Mouse (Mus musculus): ENCODE results near the gene Nek7. TPM values are rescaled to one million over a fixed set of nuclear protein-coding genes. Genes with fewer than 3 reads are reported as not detected.

Gene Nek7
- polyA plus RNA-seq, 1 experiment, result 36.2 TPM

DNA sequence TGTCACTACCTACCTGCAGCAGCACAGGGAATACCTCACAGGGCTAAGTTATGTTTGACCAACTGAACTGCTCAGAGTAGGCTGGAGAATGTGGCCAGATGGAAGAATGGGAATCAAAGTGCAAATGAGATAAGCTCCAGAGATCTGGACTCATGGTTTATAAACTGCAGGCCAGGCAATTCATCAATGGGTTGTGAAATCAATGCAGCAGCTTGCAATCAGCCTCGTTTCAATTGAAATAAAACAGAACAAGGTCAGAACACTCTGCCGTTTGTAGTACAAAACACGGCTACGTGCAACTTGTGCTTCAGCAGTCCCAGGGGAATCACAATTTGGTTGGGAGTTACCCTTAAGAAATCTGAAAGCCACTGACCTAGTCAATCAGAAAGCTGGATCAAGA lies 109.4 kb downstream of the Nek7 start:
- no peak for DNase-seq (ENCODE audit: low spot score)

DNA sequence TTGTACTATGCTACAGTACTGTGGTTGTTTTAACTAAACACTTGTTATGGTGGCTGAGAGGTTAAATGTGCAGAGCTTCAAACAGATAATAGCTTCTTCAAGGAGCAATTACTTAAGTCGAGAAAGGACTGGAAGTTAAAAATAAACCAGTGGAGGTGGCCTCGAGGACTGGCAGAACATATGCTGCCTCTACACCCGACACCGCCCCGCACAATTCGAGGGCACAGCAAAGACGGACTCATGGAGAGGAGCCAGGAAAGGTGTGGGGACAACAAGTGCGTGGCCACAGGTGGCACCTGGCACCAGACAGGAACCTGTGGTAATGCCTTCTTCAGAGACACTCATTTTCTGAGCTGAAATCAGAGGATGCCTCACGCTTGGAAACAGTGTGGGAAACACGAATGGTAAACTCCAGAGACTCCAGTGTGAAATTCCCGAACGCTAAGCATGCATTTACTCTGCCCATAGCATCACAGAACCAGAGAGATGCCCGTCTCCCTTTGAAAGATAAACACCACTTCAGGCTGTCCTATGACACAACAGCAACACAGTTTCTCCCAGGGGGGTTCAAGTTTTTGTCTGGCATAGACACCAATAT lies 112.4 kb downstream of the Nek7 start:
- DNase-seq (ENCODE audit: low spot score), result no peak

DNA sequence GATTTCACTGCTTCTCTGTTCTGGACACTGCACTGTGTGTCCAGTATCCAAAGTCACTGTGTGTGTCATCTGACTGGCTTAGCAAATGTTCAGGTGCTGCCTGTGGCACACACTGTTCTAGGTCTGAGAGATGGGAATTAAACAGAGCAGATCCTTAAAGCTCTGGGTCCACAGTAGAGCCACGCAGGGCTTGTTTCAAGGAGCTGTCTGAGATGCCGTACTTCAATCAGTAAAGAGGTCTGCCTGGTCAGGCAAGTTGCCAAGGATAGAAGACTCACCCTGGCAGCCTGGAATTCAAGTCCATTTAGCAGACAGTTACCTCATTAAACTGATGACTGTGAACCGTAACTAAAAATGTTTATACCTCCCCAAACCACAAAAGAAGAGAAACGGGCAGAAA lies 112.9 kb downstream of the Nek7 start:
- DNase-seq (ENCODE audit: low spot score), result no peak

- DNase-seq (ENCODE audit: low spot score), result no peak
Observed at GRCm38 (mm10) chr1:138504228-138504627, 115.7 kb downstream of the Nek7 start.

DNA sequence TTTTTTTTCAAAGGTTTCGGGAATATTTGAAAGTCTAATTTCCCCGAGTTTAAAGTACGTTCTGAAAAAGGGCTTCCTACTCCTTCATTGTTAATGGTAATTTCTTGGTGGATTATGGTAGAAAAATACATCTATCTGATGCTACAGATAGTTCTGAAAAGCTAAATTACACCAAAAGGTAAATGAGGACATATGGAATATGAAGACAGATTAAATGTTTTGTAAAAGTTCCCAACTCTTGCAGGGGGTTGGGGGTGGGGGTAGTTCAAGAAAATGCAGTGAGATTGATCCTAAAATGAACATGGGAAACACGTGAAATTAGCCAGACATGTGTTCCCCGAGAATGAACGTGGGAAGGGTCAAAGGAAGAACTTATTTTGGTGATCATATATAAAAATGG lies 119.2 kb downstream of the Nek7 start:
- DNase-seq (ENCODE audit: low spot score), result no peak

DNA sequence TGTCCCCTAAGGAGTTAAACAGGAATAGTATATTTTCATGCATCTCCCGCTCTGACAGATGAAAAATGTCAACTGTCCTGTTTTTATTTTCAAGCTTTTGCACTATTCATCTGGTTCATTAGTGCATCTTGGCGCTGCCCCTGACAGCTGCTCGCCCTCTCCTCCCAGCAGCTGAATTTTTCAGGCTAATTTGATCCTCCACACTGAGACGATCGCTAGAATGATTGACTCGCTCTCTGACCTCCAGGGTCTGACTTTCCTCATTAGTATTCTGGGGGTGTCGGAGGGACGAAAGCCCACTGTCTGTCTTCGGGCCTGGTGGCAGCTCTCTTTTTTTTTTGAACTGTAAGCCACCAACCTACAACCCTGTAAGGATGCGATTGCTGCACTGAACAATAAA lies 119.8 kb downstream of the Nek7 start:
- DNase-seq (ENCODE audit: low spot score), result no peak

DNA sequence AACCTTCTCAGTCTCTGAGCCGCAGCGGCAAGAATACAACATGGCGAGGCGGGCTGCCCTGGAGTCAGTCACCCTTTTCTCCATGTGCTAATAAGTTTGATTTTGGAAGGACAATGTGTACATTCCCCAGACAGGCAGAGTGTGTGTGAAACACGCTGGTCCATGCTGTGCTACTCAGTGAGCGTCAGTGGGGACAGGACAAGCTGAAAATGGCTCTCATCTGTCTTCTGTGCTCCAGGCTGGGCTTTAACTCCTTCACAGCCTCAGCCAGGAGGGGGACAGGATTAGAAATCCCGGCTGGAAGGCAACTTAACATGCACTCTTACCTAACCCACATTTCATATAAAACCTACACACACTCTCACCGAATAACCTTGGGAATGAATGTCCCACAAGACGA lies 120.5 kb downstream of the Nek7 start:
- DNase-seq (ENCODE audit: low spot score), result no peak

DNA sequence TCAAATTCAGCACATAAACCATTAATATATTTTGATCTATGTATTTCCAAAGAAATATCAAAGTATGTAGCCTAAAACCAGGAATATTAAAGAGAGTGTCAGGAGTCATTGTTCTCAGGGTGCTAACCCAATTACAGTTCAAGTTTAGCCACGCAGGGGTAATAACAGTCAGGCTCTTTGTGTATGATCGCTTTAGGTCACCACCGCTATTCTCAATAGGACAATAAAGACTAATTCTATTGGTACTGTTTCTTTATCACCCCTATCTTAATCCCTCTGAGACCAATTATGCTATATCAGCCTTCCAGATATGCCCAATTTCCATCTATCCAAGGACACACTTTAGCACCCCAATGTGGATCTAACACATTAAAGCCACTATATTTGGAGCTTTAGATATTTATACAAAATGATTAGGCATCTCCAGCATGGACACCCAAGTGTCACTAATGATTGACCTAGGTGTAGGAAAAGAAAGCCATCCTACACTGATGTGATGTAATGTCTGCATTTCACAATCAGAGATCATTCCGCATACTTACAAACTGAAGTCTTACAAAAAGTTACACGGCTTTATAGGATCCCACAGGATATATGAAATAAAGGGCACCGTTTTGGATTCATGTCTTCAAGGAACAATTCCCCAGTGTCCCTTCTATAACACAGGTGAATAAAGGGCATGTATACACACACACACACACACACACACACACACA lies 128.4 kb downstream of the Nek7 start:
- no peak for DNase-seq (ENCODE audit: low spot score)

GRCm38 (mm10) chr1:138487569-138487968 lies 132.4 kb downstream of the Nek7 start:
- DNase-seq (ENCODE audit: low spot score), result no peak

GRCm38 (mm10) chr1:138480694-138481093 lies 139.2 kb downstream of the Nek7 start:
- DNase-seq (ENCODE audit: low spot score), result no peak

DNA sequence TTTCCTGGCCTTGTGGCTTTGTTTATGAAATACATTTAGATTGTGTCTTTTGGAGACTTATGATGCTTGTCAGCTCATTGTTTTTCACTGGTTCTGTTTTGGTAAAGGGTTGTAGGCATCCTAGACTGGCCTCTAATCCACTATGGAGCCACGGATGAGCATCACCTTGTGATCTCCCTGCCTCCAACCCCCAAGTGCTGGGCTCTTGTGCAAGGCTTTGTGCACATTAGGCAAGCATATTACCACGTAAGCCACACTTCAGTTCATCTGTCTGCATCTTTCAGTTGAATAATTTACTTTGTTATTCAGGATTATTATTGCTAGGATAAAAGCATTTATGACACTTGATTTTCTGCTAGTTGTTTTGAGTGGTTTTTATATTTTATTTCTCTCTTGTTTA lies 154.6 kb downstream of the Nek7 start:
- no peak for DNase-seq (ENCODE audit: low spot score)

- DNase-seq (ENCODE audit: low spot score), result no peak
Observed at GRCm38 (mm10) chr1:138461425-138461824, 158.5 kb downstream of the Nek7 start.

DNA sequence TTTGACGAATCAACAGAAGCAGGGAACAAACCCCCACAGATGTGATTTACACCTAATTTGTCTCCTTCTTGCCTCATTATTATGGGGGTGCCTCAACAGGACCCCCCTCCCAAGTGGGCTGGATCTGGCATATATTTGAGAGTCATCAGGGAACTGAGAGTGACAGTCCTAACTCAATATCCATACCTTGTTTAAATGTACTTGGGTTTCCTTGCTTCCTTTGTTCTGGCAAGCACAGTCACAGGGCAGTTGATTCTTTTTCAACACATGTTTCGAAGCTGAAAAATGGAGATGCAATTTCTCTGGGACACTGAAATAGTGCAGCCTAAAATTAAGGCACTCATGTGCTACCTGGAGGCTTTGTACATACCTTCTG lies 170.5 kb downstream of the Nek7 start:
- no peak for DNase-seq (ENCODE audit: low spot score)

DNA sequence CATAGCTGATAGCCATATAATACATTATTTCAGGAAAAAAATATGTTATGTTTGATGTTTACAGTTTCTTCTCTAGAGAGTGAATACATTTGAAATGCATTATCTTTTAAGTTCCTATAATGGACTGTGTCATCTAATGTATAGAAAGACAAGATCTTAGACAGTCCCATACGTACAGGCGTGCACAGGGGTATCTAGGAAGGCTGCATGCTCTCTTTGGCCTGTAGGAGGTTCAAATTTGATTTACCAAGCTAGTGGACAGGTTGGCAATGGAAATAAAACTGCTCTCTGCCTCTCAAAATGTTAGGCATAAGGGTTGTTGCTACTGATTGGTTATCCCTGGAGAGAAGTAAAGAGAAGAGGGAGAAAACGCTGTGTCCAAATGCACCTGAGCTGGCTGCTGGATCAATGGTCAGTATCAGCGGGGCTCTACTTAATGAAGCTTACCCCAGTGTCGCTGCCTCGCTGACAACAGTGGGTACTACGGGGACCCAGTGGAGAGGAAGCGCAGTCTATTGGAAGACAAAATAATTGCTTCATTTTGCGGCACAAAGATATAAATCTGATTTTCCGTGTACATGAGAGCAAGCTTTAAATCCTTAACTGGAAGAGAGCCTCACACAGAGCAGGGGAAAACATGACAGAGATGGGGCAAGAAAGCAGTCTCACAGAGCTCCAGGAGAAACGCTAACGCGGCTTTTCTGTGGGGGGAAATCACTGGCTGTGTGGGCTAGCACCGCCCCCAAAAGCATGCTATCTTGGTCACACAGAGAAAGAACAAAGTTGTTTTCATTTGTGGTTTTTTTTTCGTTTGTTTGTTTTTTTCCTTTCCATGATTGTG lies 171.1 kb downstream of the Nek7 start:
- DNase-seq (ENCODE audit: low spot score), result no peak

- DNase-seq (ENCODE audit: low spot score), result no peak
Observed at GRCm38 (mm10) chr1:138446846-138447245, 173.1 kb downstream of the Nek7 start.

Other genes with a start within 250 kb of the Nek7 start
- gene Lhx9, start 228.4 kb upstream of the Nek7 start, polyA plus RNA-seq (2012; rRNA removed), result 0.03 TPM in 1 of 2 replicates, not detected in the other
- gene 2310009B15Rik, start 236.7 kb upstream of the Nek7 start, polyA plus RNA-seq (2012; rRNA removed), result 23.7 and 27.9 TPM in 2 replicates

Data from urinary bladder, adult 2 months (tissue).